In genomic region chr11:22347651-22348535, GRCm38 (mm10) we compare ENCODE assay signal across 11 mouse cellular contexts. TPM values are rescaled to one million over a fixed set of nuclear protein-coding genes. Genes with fewer than 3 reads are reported as not detected.
DNase-seq lines count a peak whose midpoint lies in the region; ATAC-seq and TF ChIP-seq lines count a peak whose summit lies in the region.
"Had no signal": no experiment of that assay in that cellular context is flagged by ENCODE, and none has a peak within 500 bp of the region (broad histone marks: within the 10 kb centered on the region; RNA-seq: fewer than 3 reads in every experiment).

No protein-coding gene starts in this region.

- H3K9ac ChIP-seq in heart, adult 2 months (ENCODE audit: low read depth, low read length): no peak overlapping the region
- H3K9ac ChIP-seq in midbrain, embryonic 13.5 days (replicated peaks): no peak overlapping the region
- H3K9ac ChIP-seq: liver, embryonic 15.5 days had no signal

- H3K36me3 ChIP-seq in heart, adult 2 months (ENCODE audit: control insufficient read depth, insufficient read depth, low read length): no peaks in the 10 kb centered on the region
- H3K36me3 ChIP-seq in hindbrain, embryonic 10.5 days: no peaks in the 10 kb centered on the region
- H3K36me3 ChIP-seq in midbrain, embryonic 13.5 days: no peaks in the 10 kb centered on the region
- H3K36me3 ChIP-seq: liver, embryonic 15.5 days had no signal

- H3K4me3 ChIP-seq in heart, adult 2 months: no peak overlapping the region
- no peak overlapping the region for H3K4me3 ChIP-seq in hindbrain, embryonic 10.5 days
- H3K4me3 ChIP-seq in midbrain, embryonic 13.5 days (replicated peaks): no peak overlapping the region
- H3K4me3 ChIP-seq: liver, embryonic 15.5 days had no signal

- 59% methylated on average over 13 of the region's 13 CpGs for WGBS in heart, adult 2 months
- WGBS in hindbrain, embryonic 10.5 days: 29% methylated on average over 13 of the region's 13 CpGs
- 20% methylated on average over 13 of the region's 13 CpGs for WGBS in midbrain, embryonic 13.5 days

- no peaks in the 10 kb centered on the region; the same call in 1 of the 2 replicates for H3K4me1 ChIP-seq in heart, adult 2 months (ENCODE audit: control insufficient read depth, insufficient read depth, low read length)
- H3K4me1 ChIP-seq in hindbrain, embryonic 10.5 days (replicated peaks): peaks cover 32% of the 10 kb centered on the region
- H3K4me1 ChIP-seq in midbrain, embryonic 13.5 days (replicated peaks): peaks cover 27% of the 10 kb centered on the region
- H3K4me1 ChIP-seq: liver, embryonic 15.5 days had no signal

- H3K4me2 ChIP-seq in midbrain, embryonic 13.5 days (replicated peaks): peak overlapping the region; percentile 20; the same call in 1 of the 2 replicates
- H3K4me2 ChIP-seq: liver, embryonic 15.5 days had no signal

- TF ChIP-seq CTCF in heart, adult 2 months (IDR thresholded peaks at IDR 0.05): no peak

- TF ChIP-seq EP300 in heart, adult 2 months (IDR thresholded peaks at IDR 0.05; ENCODE audit: insufficient read depth, low read depth, low read length): no peak

- no peak for TF ChIP-seq POLR2A in heart, adult 2 months (IDR thresholded peaks at IDR 0.05; ENCODE audit: insufficient read depth, low read depth, low read length)

- no peaks in the 10 kb centered on the region for H3K9me3 ChIP-seq in hindbrain, embryonic 10.5 days
- H3K9me3 ChIP-seq in midbrain, embryonic 13.5 days: no peaks in the 10 kb centered on the region
- H3K9me3 ChIP-seq: liver, embryonic 15.5 days had no signal

- H3K27me3 ChIP-seq in heart, adult 2 months (ENCODE audit: control insufficient read depth, insufficient read depth, low read length): no peaks in the 10 kb centered on the region
- H3K27me3 ChIP-seq in hindbrain, embryonic 10.5 days (ENCODE audit: insufficient read depth, poor library complexity, severe bottlenecking): no peaks in the 10 kb centered on the region
- H3K27me3 ChIP-seq in midbrain, embryonic 13.5 days: no peaks in the 10 kb centered on the region
- H3K27me3 ChIP-seq: liver, embryonic 15.5 days had no signal

- peak; percentile 6 to 19 for DNase-seq in heart, adult 18-20 months
- DNase-seq in heart, adult 2 months: no peak
- DNase-seq in adipocyte (ENCODE audit: low spot score): peak; percentile 18
- DNase-seq in hindbrain, embryonic 10.5 days (ENCODE audit: low spot score): peak; percentile 48
- no peak for DNase-seq in adrenal gland, postnatal 14 days
- no peak for DNase-seq in natural killer cell, adult 2 months (ENCODE audit: low spot score in 2 of 2)
- DNase-seq: gastrocnemius, postnatal 36 days; thymus, adult 2 months had no signal

- ATAC-seq in midbrain, embryonic 13.5 days: peak; percentile 76
- no peak for ATAC-seq in megakaryocyte-erythroid progenitor cell, adult 5-6 weeks (replicated peaks; ENCODE audit: low FRiP score, low TSS enrichment, poor library complexity, severe bottlenecking)

- no peak overlapping the region for H3K27ac ChIP-seq in heart, adult 2 months
- H3K27ac ChIP-seq in hindbrain, embryonic 10.5 days: peak overlapping the region; percentile 86
- H3K27ac ChIP-seq in midbrain, embryonic 13.5 days: peak overlapping the region; percentile 57
- H3K27ac ChIP-seq: liver, embryonic 15.5 days had no signal

- intact Hi-C loops in heart, adult 2 months (cut with DNase I): no loop called here

- no peaks in the 10 kb centered on the region for H3K79me2 ChIP-seq in heart, adult 2 months (replicated peaks; ENCODE audit: control insufficient read depth, insufficient read depth, low read length)

RNA-seq across cellular contexts. Expression of gene Ehbp1, which starts 5.8 kb away (rescaled TPM):
- total RNA-seq in heart, adult 18-20 months (2021): 100 to 1,000 TPM; 108 to 116 TPM
- total RNA-seq in heart, adult 2 months (2021): 100 to 1,000 TPM; 111 to 133 TPM
- 21.3 and 49.2 TPM in 2 replicates for polyA plus RNA-seq in heart, adult 2 months (2012; rRNA removed)
- polyA plus RNA-seq in hindbrain, embryonic 10.5 days (2016; fragmentation: Nextera tagmentation; extraction: Ambion mirVana): 7.4 and 9.6 TPM in 2 replicates
- polyA plus RNA-seq in midbrain, embryonic 13.5 days (2015; fragmentation: Nextera tagmentation; extraction: Ambion mirVana): 18.6 and 22.2 TPM in 2 replicates
- total RNA-seq in adrenal gland, postnatal 14 days (2021): 21.3 and 24.4 TPM in 2 replicates
- 11.1 and 20.0 TPM in 2 replicates for total RNA-seq in megakaryocyte-erythroid progenitor cell, adult 5-6 weeks (2014; fragmentation: Nextera tagmentation)
- 10.0 and 10.1 TPM in 2 replicates for total RNA-seq in megakaryocyte-erythroid progenitor cell, adult 5-6 weeks (2017)

Comparison
In these comparisons a context has a peak if more than half of its experiments do, and no peak if none do; other contexts are left out.
1. DNase-seq: peak in heart, adult 18-20 months (2 of 2), adipocyte (single experiment) and hindbrain, embryonic 10.5 days (single experiment); none in heart, adult 2 months (0 of 2), adrenal gland, postnatal 14 days (single experiment) and natural killer cell, adult 2 months (0 of 2).